Mouse (Mus musculus): ENCODE results near the gene Abca2.

Gene Abca2

GRCm38 (mm10) chr2:25423626-25424025 lies 4.9 kb upstream of the Abca2 start:
- DNase-seq (ENCODE audit: low spot score in 2 of 2) = no peak

DNA sequence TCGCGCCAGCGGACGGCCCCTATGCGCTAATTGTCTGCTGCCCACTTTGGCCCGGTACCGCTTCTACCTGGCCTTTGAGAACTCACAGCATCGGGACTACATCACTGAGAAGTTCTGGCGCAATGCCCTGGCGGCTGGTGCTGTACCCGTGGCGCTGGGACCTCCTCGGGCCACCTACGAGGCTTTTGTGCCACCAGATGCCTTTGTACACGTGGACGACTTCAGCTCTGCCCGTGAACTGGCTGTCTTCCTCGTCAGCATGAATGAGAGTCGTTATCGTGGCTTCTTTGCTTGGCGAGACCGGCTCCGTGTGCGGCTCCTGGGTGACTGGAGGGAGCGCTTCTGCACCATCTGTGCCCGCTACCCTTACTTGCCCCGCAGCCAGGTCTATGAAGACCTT lies 3.0 kb upstream of the Abca2 start:
- no peak for DNase-seq (ENCODE audit: low spot score in 2 of 2)

GRCm38 (mm10) chr2:25426721-25427191 lies 1.7 kb upstream of the Abca2 start:
- DNase-seq (ENCODE audit: low spot score in 2 of 2) = peak in 1 of 2 experiments; percentile 46

DNA sequence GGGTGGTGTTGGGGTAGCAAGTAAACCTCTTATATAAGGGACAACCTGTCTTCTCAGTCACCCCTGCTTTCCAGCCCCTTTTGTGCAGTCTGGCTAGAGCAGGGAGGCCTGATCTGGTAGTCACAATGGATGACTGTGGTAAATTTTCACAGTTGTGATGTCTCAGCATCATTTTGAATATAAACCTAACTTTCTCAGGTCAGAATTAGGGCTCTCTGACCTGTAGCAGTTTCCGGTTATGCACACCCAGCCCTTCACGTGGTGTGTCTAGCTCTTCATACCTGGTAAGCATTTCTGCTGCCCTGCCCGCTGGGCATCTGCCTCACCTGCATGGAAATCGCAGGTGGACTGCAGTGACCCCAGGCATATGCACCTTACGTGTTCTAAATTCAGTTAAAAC lies 1.2 kb upstream of the Abca2 start:
- DNase-seq (ENCODE audit: low spot score in 2 of 2) = no peak

DNA sequence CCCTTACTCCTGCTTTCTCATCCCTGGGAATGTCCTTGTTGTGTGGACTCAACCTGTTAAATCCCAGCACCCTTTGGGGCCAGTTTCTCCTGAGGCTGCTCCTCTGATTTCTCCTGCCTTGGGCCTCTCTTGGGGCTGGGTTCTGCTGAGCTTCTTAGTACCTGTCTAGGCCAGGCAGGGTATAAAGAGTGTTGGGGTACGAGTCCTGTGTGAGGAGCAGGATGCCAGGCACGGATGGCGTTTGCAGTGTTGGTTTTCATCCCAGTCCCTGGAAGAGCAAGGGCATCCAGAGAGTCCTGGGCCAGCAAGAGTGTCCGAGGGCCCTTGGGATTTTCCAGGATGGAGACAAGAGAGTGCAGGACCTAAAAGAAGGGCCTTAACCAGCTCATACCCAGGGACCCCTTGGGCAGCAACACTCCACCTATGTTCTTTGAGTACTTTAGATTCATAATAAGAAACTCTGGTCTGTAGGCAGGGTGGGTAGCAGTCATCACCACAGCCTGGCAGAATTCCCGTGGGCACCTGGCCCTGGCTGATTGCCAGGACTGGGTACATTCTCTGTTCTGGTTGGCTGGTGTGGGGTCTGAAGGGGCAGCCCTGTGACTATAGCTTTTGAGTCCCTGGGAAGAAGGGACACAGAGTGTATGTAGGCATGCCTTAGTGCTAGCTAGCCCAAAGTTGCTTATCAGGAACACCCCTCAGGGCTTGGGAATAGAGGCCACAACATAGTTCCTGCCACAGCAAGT lies 1.1 kb downstream of the Abca2 start:
- no peak for DNase-seq (ENCODE audit: low spot score in 2 of 2)

DNA sequence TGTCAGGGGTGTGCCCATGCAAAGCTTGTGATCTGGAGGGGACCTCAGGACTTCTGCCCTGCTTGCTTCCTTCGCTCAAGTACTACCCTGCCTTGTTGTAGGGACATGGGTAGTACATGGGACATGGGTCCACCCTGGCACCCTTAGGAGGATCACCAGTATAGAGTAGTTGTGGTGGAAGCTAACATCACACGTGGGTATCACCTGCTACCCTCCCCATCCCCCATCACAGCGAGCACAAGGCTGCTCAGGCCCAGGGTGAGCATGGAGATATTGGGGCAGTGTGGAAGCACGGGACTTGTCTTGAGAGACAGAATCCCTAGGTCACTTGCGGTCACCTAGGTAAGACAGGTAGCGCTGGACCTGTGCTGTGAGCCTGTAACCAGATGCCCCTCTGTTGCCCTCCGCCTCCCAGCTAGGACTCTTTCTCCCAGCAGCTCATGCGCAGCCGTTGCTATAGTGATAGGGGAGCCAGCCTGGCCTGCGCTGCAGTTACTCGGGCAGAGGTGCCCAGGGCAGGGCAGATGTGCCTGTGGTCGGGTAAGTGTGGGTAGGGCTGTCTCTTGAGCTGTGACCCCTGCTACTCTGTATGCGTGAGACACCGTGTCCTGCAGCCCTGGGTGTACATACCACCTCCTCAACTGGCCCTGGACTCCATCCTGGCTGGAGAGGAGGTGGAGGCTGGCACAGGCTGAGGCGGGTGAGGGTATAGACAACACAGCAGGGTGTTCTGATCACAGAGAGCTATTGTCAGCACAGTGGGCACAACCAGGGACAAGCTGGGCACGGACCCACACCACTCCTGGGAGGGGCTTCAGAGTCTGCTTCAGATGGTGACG lies 2.1 kb downstream of the Abca2 start:
- peak in 1 of 2 experiments; percentile 39 for DNase-seq (ENCODE audit: low spot score in 2 of 2)

DNA sequence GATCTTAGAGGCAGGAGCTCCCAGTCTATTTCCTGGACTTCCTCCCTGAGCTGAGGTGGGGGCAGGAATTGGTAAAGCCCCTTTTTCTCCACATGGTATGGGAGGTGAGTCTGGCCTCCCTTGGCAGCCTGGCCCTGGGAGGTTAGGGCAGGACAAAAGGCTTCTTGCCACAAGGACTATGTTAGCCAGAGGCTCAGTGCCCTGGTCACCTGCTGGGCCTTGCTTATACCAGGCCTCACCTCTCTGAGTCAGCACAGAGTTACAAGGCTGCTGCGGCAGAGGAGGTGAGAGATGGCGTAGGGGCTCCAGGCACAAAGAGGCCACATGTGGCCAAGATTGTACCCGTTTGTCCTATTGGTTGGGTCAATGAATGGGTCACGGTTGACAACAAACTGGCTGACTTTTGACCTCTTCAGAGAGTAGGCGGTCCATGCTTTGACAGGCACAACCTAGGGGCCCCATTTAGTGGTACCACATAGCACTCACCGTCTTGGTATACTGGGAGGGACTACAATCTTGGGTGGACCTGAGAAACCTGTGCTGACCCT lies 2.9 kb downstream of the Abca2 start:
- no peak for DNase-seq (ENCODE audit: low spot score in 2 of 2)

GRCm38 (mm10) chr2:25432326-25433098 lies 4.0 kb downstream of the Abca2 start:
- no peak for DNase-seq (ENCODE audit: low spot score in 2 of 2)

DNA sequence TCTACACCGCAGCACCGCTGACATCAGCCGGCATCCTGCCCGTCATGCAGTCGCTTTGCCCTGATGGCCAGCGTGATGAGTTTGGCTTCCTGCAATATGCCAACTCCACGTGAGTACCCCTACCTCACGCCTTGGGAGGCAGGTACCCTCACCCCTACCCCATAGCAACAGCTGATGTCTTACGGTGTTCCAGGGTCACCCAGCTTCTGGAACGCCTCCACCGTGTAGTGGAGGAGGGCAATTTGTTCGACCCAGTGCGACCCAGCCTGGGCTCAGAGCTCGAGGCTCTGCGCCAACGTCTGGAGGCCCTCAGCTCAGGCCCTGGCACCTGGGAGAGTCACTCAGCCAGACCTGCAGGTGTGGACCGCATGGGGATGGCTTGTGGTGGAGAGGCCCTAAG lies 4.6 kb downstream of the Abca2 start:
- DNase-seq (ENCODE audit: low spot score in 2 of 2) = no peak

DNA sequence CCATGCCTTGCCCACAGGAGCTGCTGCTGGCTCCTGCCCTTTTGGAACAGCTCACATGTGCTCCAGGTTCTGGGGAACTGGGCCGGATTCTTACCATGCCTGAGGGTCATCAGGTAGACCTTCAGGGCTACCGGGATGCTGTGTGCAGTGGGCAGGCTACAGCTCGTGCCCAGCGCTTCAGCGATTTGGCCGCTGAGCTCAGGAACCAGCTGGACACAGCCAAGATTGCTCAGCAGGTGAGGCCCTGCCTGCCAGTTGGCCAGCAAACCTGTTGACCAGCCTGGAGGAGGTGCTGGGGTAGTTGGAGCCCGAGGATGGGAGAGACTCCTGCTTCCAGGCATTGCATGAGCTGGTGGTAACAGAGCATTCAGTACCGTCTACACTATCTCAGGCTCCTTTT lies 5.8 kb downstream of the Abca2 start:
- DNase-seq (ENCODE audit: low spot score in 2 of 2) = no peak

DNA sequence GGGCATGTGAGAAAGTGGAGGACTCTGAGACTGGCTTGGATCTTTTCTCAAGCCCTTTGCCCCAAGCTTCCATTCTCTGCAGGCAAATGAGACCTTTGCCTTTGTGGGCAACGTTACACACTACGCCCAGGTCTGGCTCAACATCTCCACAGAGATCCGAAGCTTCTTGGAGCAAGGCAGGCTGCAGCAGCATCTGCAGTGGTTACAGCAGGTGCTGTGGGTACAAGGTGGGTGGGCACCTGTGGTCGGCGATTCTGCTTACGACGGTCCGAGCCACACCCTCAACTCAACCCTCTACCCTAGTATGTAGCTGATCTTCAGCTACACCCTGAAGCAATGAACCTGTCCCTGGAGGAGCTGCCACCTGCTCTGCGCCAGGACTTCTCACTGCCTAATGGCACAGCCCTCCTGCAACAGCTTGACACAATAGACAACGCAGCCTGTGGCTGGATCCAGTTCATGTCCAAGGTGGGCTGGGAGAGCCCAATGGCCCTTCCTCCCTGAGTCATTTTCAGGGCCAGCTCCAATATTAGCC lies 7.8 kb downstream of the Abca2 start:
- no peak for DNase-seq (ENCODE audit: low spot score in 2 of 2)

GRCm38 (mm10) chr2:25441067-25441466 lies 12.6 kb downstream of the Abca2 start:
- DNase-seq (ENCODE audit: low spot score in 2 of 2) = no peak

- DNase-seq (ENCODE audit: low spot score in 2 of 2) = no peak
Measured at GRCm38 (mm10) chr2:25442682-25443081, 14.2 kb downstream of the Abca2 start.

- DNase-seq (ENCODE audit: low spot score in 2 of 2) = no peak
Measured at GRCm38 (mm10) chr2:25450853-25451647, 22.5 kb downstream of the Abca2 start.

DNA sequence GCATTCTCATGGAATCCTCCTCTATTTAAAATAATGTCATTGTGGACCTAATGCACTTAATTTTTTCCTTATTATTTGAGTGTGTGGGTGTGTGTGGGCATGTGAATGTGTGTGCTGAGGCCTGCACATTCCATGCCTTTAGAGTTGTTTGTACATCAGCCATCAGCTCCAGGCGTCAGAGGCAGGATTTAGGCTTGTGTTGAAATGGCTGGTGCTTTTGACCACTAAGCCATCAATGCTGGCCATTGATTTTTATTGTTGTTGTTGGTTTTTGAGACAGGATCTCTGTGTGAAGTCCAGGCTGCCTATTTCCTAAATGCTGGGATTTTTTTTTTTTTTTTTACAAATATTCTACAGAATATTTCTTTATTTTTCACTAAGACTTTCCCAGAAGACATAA lies 24.4 kb downstream of the Abca2 start:
- DNase-seq (ENCODE audit: low spot score in 2 of 2) = no peak

DNA sequence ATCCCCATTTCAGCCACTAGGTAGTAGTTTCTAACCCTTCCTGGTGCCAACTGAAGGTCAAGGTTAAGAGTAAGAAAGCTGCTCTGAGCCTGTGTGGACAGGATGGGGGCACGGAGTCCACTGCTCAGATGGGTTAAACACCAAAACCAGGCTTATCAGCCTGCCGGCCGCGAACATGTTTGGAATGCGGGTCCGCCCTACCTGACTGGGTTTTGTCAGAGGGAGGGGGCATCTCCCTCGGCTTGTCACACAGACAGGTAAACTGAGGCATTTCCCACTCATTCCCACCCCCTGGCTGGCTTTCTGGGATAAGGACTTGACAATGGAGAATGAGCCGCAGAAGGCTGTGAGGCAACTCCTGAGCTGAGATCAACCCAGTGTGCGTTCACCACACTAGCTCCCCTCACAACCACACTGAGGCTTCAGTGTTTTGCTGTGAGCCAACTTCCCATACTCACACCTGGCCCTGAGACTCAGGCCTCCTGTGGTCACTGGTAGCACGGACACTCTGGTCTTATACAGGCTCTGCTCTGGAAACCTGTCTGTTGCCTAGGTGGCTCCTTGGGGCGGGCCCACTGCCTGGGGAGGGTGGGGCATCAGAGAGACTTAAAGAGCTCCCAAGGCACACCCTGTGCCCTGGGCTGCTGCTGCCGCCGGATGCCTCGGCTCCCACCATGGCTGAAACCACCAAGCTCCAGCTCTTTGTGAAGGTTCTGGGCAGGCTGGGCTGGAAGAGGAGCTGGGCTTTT lies 27.9 kb downstream of the Abca2 start, which contains the start of gene Clic3:
Gene Clic3, plus strand, starts transcription at position 634 of the 749 bp plus-strand sequence.
- no peak for DNase-seq (ENCODE audit: low spot score in 2 of 2)

GRCm38 (mm10) chr2:25457022-25457896 lies 28.8 kb downstream of the Abca2 start:
- DNase-seq (ENCODE audit: low spot score in 2 of 2) = no peak

DNA sequence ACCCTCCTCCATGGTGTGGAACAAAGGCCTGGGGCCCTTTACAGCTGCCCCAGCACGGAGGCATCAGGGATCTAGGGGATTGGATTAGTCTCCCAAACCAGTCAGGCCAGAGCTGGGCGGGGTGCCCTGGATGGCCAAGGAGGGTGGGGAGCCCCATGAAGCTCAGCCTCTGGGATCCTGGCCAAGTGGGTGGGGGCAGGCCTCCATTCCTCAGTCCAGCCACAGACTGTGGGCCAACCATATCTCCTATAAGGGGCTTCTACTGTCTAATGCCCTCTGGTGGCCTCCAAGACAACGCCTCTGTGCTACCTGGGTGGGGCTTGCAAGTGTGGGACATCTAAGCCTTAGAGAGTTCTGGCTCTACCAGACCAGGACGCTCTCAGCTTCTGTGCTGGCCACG lies 30.4 kb downstream of the Abca2 start:
- DNase-seq (ENCODE audit: low spot score in 2 of 2) = no peak

GRCm38 (mm10) chr2:25460135-25460534 lies 31.6 kb downstream of the Abca2 start:
- DNase-seq (ENCODE audit: low spot score in 2 of 2) = no peak

Measured in right cerebral cortex, postnatal 36 days (tissue).